Mouse (Mus musculus): ENCODE data around the gene Unc50. TPM values are rescaled to one million over a fixed set of nuclear protein-coding genes. Genes with fewer than 3 reads are reported as not detected.

Gene Unc50
- polyA plus RNA-seq, 1 experiment from 2014 or later = 82.5 TPM

- Histone ChIP-seq H3K9ac (ENCODE audit: low read depth, low read length) (no peak overlapping the region), H3K27ac (ENCODE audit: low read depth, low read length) (no peak overlapping the region), H3K4me2 (no peak overlapping the region), H3K9me3 (replicated peaks; ENCODE audit: control insufficient read depth, low read length) (no peaks in the 10 kb centered on the region), H3K27me3 (ENCODE audit: control insufficient read depth, insufficient read depth, low read length) (no peaks in the 10 kb centered on the region), H3K4me1 (ENCODE audit: control insufficient read depth, insufficient read depth, low read length) (peaks cover 4% of the 10 kb centered on the region; the same call in 1 of the 2 replicates), H3K36me3 (ENCODE audit: control insufficient read depth, insufficient read depth, low read length) (no peaks in the 10 kb centered on the region), H3K4me3 (ENCODE audit: low read depth, low read length) (no peak overlapping the region)
- ATAC-seq (replicated peaks; ENCODE audit: insufficient number of reproducible peaks, low FRiP score, low TSS enrichment) = no peak
- 85% methylated on average over 5 of the region's 5 CpGs for WGBS (ENCODE audit: insufficient replicate concordance)
Measured at GRCm38 (mm10) chr1:37477250-37477649, 47.3 kb downstream of the Unc50 start.

- H3K27ac ChIP-seq (ENCODE audit: low read depth, low read length) = no peak overlapping the region
- H3K4me1 ChIP-seq (ENCODE audit: control insufficient read depth, insufficient read depth, low read length) = peaks cover 4% of the 10 kb centered on the region; the same call in 1 of the 2 replicates
- H3K36me3 ChIP-seq (ENCODE audit: control insufficient read depth, insufficient read depth, low read length) = no peaks in the 10 kb centered on the region
- no peak overlapping the region for H3K9ac ChIP-seq (ENCODE audit: low read depth, low read length)
- ATAC-seq (replicated peaks; ENCODE audit: insufficient number of reproducible peaks, low FRiP score, low TSS enrichment) = no peak
- H3K27me3 ChIP-seq (ENCODE audit: control insufficient read depth, insufficient read depth, low read length) = no peaks in the 10 kb centered on the region
- H3K4me2 ChIP-seq = peak overlapping the region; percentile 11
- H3K4me3 ChIP-seq (ENCODE audit: low read depth, low read length) = no peak overlapping the region
- 62% methylated on average over 5 of the region's 5 CpGs for WGBS (ENCODE audit: insufficient replicate concordance)
- H3K9me3 ChIP-seq (replicated peaks; ENCODE audit: control insufficient read depth, low read length) = no peaks in the 10 kb centered on the region
Measured at GRCm38 (mm10) chr1:37477928-37478327, 48.0 kb downstream of the Unc50 start.

GRCm38 (mm10) chr1:37478416-37478815 lies 48.5 kb downstream of the Unc50 start:
- Histone ChIP-seq H3K27ac (ENCODE audit: low read depth, low read length) (no peak overlapping the region), H3K9me3 (replicated peaks; ENCODE audit: control insufficient read depth, low read length) (no peaks in the 10 kb centered on the region), H3K4me2 (peak overlapping the region; percentile 11; the same call in 1 of the 2 replicates), H3K27me3 (ENCODE audit: control insufficient read depth, insufficient read depth, low read length) (no peaks in the 10 kb centered on the region), H3K9ac (ENCODE audit: low read depth, low read length) (no peak overlapping the region), H3K4me3 (ENCODE audit: low read depth, low read length) (no peak overlapping the region), H3K36me3 (ENCODE audit: control insufficient read depth, insufficient read depth, low read length) (no peaks in the 10 kb centered on the region), H3K4me1 (ENCODE audit: control insufficient read depth, insufficient read depth, low read length) (peaks cover 4% of the 10 kb centered on the region; the same call in 1 of the 2 replicates)
- ATAC-seq (replicated peaks; ENCODE audit: insufficient number of reproducible peaks, low FRiP score, low TSS enrichment) = no peak
- 42% methylated on average over 7 of the region's 7 CpGs for WGBS (ENCODE audit: insufficient replicate concordance)

DNA sequence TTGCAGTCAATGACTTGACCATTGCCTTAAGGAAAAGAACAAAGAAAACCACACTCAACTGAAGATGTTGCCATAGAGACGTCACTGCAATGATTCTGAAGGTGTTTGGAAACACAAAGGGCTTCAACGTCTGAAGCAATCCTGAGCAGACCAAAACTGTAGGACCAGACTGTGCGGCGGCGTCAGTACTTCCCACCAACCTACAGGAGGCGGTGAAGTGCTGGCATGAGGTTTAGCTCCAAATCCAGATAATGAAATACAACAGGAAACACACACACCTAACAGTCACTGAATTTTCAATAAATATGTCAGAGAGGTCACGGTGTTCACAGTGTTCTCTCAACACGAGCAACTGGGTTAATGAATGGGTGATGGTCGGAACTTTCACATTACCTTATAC lies 49.1 kb downstream of the Unc50 start:
- Histone ChIP-seq H3K4me3 (ENCODE audit: low read depth, low read length) (no peak overlapping the region), H3K9me3 (replicated peaks; ENCODE audit: control insufficient read depth, low read length) (no peaks in the 10 kb centered on the region), H3K4me2 (no peak overlapping the region), H3K36me3 (ENCODE audit: control insufficient read depth, insufficient read depth, low read length) (no peaks in the 10 kb centered on the region), H3K27ac (ENCODE audit: low read depth, low read length) (no peak overlapping the region), H3K27me3 (ENCODE audit: control insufficient read depth, insufficient read depth, low read length) (no peaks in the 10 kb centered on the region), H3K4me1 (ENCODE audit: control insufficient read depth, insufficient read depth, low read length) (peaks cover 4% of the 10 kb centered on the region; the same call in 1 of the 2 replicates), H3K9ac (ENCODE audit: low read depth, low read length) (no peak overlapping the region)
- whole genome bisulfite sequencing (ENCODE audit: insufficient replicate concordance) = 71% methylated on average over 9 of the region's 9 CpGs
- no peak for ATAC-seq (replicated peaks; ENCODE audit: insufficient number of reproducible peaks, low FRiP score, low TSS enrichment)

- 52% methylated on average over 8 of the region's 8 CpGs for WGBS (ENCODE audit: insufficient replicate concordance)
- no peak overlapping the region for H3K4me3 ChIP-seq (ENCODE audit: low read depth, low read length)
- H3K4me2 ChIP-seq = no peak overlapping the region
- H3K27ac ChIP-seq (ENCODE audit: low read depth, low read length) = no peak overlapping the region
- no peak overlapping the region for H3K9ac ChIP-seq (ENCODE audit: low read depth, low read length)
- H3K27me3 ChIP-seq (ENCODE audit: control insufficient read depth, insufficient read depth, low read length) = no peaks in the 10 kb centered on the region
- no peak for ATAC-seq (replicated peaks; ENCODE audit: insufficient number of reproducible peaks, low FRiP score, low TSS enrichment)
- peaks cover 4% of the 10 kb centered on the region; the same call in 1 of the 2 replicates for H3K4me1 ChIP-seq (ENCODE audit: control insufficient read depth, insufficient read depth, low read length)
- no peaks in the 10 kb centered on the region for H3K9me3 ChIP-seq (replicated peaks; ENCODE audit: control insufficient read depth, low read length)
- no peaks in the 10 kb centered on the region for H3K36me3 ChIP-seq (ENCODE audit: control insufficient read depth, insufficient read depth, low read length)
Measured at GRCm38 (mm10) chr1:37479759-37480158, 49.8 kb downstream of the Unc50 start.

DNA sequence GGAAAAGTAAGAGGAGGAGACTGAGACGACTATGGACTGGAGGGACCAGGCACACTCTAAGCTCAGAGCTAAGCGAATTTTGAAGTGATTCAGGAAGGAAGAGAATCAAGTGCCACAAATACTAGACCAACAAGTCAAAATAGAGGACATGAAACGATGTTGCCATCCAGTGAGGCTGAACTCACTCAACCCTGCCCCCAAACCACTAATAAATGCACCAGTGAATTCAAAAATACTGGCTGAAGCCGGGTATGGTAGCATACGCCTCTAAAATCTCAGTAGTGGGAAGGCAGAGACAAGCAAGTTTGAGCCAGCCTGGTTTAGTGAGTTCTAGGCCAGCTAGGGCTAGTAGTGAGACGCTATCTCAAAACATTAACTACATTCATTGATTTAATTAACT lies 50.8 kb downstream of the Unc50 start:
- no peak overlapping the region for H3K4me2 ChIP-seq
- no peak for ATAC-seq (replicated peaks; ENCODE audit: insufficient number of reproducible peaks, low FRiP score, low TSS enrichment)

GRCm38 (mm10) chr1:37481331-37481730 lies 51.4 kb downstream of the Unc50 start:
- WGBS (ENCODE audit: insufficient replicate concordance) = 78% methylated on average over 2 of the region's 2 CpGs
- Histone ChIP-seq H3K27ac (ENCODE audit: low read depth, low read length) (no peak overlapping the region), H3K36me3 (ENCODE audit: control insufficient read depth, insufficient read depth, low read length) (no peaks in the 10 kb centered on the region), H3K4me1 (ENCODE audit: control insufficient read depth, insufficient read depth, low read length) (peaks cover 4% of the 10 kb centered on the region; the same call in 1 of the 2 replicates), H3K9ac (ENCODE audit: low read depth, low read length) (no peak overlapping the region), H3K9me3 (replicated peaks; ENCODE audit: control insufficient read depth, low read length) (no peaks in the 10 kb centered on the region), H3K4me3 (ENCODE audit: low read depth, low read length) (no peak overlapping the region), H3K27me3 (ENCODE audit: control insufficient read depth, insufficient read depth, low read length) (no peaks in the 10 kb centered on the region), H3K4me2 (no peak overlapping the region)
- ATAC-seq (replicated peaks; ENCODE audit: insufficient number of reproducible peaks, low FRiP score, low TSS enrichment) = no peak

More for the DNA sequence above, 50.8 kb downstream of the Unc50 start:
- Histone ChIP-seq H3K27ac (ENCODE audit: low read depth, low read length) (no peak overlapping the region), H3K4me1 (ENCODE audit: control insufficient read depth, insufficient read depth, low read length) (peaks cover 4% of the 10 kb centered on the region; the same call in 1 of the 2 replicates), H3K36me3 (ENCODE audit: control insufficient read depth, insufficient read depth, low read length) (no peaks in the 10 kb centered on the region), H3K9ac (ENCODE audit: low read depth, low read length) (no peak overlapping the region), H3K9me3 (replicated peaks; ENCODE audit: control insufficient read depth, low read length) (no peaks in the 10 kb centered on the region), H3K4me3 (ENCODE audit: low read depth, low read length) (no peak overlapping the region), H3K27me3 (ENCODE audit: control insufficient read depth, insufficient read depth, low read length) (no peaks in the 10 kb centered on the region)
- 77% methylated on average over 6 of the region's 6 CpGs for WGBS (ENCODE audit: insufficient replicate concordance)

DNA sequence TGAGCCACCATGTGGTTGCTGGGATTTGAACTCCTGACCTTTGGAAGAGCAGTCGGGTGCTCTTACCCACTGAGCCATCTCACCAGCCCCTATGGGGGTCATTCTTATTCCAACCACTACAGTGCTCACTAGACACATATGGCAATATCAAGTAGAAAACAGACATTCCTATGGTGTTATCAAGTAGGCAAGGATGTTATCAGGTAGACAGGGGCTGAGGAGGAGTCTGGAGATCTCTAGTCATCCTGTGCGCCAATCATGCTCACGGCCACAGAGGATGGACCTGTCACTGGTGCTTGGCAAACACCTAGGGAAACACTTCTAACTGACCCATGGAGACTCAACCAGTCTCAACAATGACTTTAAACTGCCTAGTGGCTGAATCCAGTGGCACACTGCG lies 54.7 kb downstream of the Unc50 start:
- H3K4me1 ChIP-seq (ENCODE audit: control insufficient read depth, insufficient read depth, low read length) = no peaks in the 10 kb centered on the region
- 71% methylated on average over 4 of the region's 4 CpGs for WGBS (ENCODE audit: insufficient replicate concordance)
- no peaks in the 10 kb centered on the region for H3K9me3 ChIP-seq (replicated peaks; ENCODE audit: control insufficient read depth, low read length)

GRCm38 (mm10) chr1:37486439-37486838 lies 56.5 kb downstream of the Unc50 start:
- no peak for ATAC-seq (replicated peaks; ENCODE audit: insufficient number of reproducible peaks, low FRiP score, low TSS enrichment)
- H3K4me2 ChIP-seq = no peak overlapping the region
- H3K4me3 ChIP-seq (ENCODE audit: low read depth, low read length) = no peak overlapping the region
- H3K36me3 ChIP-seq (ENCODE audit: control insufficient read depth, insufficient read depth, low read length) = no peaks in the 10 kb centered on the region
- H3K4me1 ChIP-seq (ENCODE audit: control insufficient read depth, insufficient read depth, low read length) = no peaks in the 10 kb centered on the region
- H3K27ac ChIP-seq (ENCODE audit: low read depth, low read length) = no peak overlapping the region
- no peaks in the 10 kb centered on the region for H3K9me3 ChIP-seq (replicated peaks; ENCODE audit: control insufficient read depth, low read length)
- WGBS (ENCODE audit: insufficient replicate concordance) = 79% methylated on average over 1 of the region's 1 CpGs
- H3K9ac ChIP-seq (ENCODE audit: low read depth, low read length) = no peak overlapping the region
- no peaks in the 10 kb centered on the region for H3K27me3 ChIP-seq (ENCODE audit: control insufficient read depth, insufficient read depth, low read length)

More for the DNA sequence above, 54.7 kb downstream of the Unc50 start:
- H3K4me3 ChIP-seq (ENCODE audit: low read depth, low read length) = no peak overlapping the region
- H3K36me3 ChIP-seq (ENCODE audit: control insufficient read depth, insufficient read depth, low read length) = no peaks in the 10 kb centered on the region
- no peak overlapping the region for H3K4me2 ChIP-seq
- ATAC-seq (replicated peaks; ENCODE audit: insufficient number of reproducible peaks, low FRiP score, low TSS enrichment) = no peak
- H3K9ac ChIP-seq (ENCODE audit: low read depth, low read length) = no peak overlapping the region
- H3K27ac ChIP-seq (ENCODE audit: low read depth, low read length) = no peak overlapping the region
- no peaks in the 10 kb centered on the region for H3K27me3 ChIP-seq (ENCODE audit: control insufficient read depth, insufficient read depth, low read length)
